Comparison of ENCODE assay signal across 8 mouse cellular contexts in the genomic region with DNA sequence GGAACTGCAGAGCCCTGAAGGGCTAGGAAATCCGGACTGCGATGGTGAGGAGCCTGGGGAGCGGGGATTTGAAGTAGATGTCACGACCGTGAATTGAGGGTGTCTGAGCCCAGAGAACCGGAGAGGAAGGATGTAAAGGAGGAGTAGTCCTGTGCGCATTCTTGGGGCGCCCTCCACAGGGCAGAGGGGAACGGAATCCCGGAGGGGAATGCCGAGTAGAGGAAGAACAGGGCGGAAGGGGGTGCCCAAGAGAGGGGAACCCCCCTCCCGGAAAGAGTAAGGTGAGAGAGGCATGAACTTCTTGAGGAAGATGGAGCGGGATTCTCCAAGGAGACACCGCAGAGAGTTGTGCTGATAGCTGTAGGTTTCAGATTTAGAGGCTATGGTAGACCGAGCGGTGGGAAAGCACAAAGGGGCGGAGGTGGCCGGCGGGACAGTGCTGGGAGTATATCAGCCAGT. TPM values are rescaled to one million over a fixed set of nuclear protein-coding genes. Genes with fewer than 3 reads are reported as not detected.
A peak's percentile ranks its signal among the peaks of the same experiment; 100 is the strongest.
DNase-seq lines count a peak whose midpoint lies in the region; ATAC-seq and TF ChIP-seq lines count a peak whose summit lies in the region.

No protein-coding gene starts in this region.

- H3K27ac ChIP-seq in cerebellum, adult 2 months (ENCODE audit: insufficient read depth, low read length): peak overlapping the region; percentile 84
- peak overlapping the region; percentile 87 for H3K27ac ChIP-seq in hindbrain, embryonic 13.5 days

- H3K27me3 ChIP-seq in cerebellum, adult 2 months (ENCODE audit: control insufficient read depth, insufficient read depth, low read length): no peaks in the 10 kb centered on the region
- no peaks in the 10 kb centered on the region for H3K27me3 ChIP-seq in hindbrain, embryonic 13.5 days

- H3K4me2 ChIP-seq in hindbrain, embryonic 13.5 days: peak overlapping the region; percentile 85

- peak overlapping the region; percentile 88 for H3K4me3 ChIP-seq in cerebellum, adult 2 months (replicated peaks; ENCODE audit: insufficient read depth, low read depth, low read length)
- peak overlapping the region; percentile 74 for H3K4me3 ChIP-seq in hindbrain, embryonic 13.5 days

- peaks cover 4% of the 10 kb centered on the region; the same call in 1 of the 2 replicates for H3K4me1 ChIP-seq in cerebellum, adult 2 months (ENCODE audit: control insufficient read depth, insufficient read depth, low read length)
- H3K4me1 ChIP-seq in hindbrain, embryonic 13.5 days (replicated peaks): peaks cover 18% of the 10 kb centered on the region

- peak; percentile 60; the same call in 1 of the 2 replicates for TF ChIP-seq CTCF in cerebellum, adult 2 months (IDR thresholded peaks at IDR 0.05; ENCODE audit: borderline replicate concordance, insufficient read depth, low read depth, low read length)

- H3K36me3 ChIP-seq in hindbrain, embryonic 13.5 days: no peaks in the 10 kb centered on the region

- peak; percentile 85 for ATAC-seq in hindbrain, embryonic 13.5 days (ENCODE audit: low FRiP score)

- no peaks in the 10 kb centered on the region for H3K9me3 ChIP-seq in hindbrain, embryonic 13.5 days

- DNase-seq in ES-CJ7 (ENCODE audit: low read depth, low spot score): peak; percentile 45
- DNase-seq in cerebellum, adult 2 months: peak; percentile 86 to 87
- peak; percentile 66 to 69 for DNase-seq in frontal cortex, postnatal 10 days (ENCODE audit: low spot score in 2 of 2)
- peak; percentile 78 for DNase-seq in layer of hippocampus, postnatal 14 days (ENCODE audit: low spot score in 2 of 2)
- peak; percentile 74 for DNase-seq in lung, postnatal 10 days
- DNase-seq in ovary, postnatal 14 days (ENCODE audit: low spot score): peak; percentile 22
- peak; percentile 40 to 53 for DNase-seq in thymus, postnatal 10 days (ENCODE audit: low spot score in 2 of 2)

- peak overlapping the region; percentile 84 for H3K9ac ChIP-seq in hindbrain, embryonic 13.5 days

- no peak for TF ChIP-seq POLR2A in cerebellum, adult 2 months (IDR thresholded peaks at IDR 0.05; ENCODE audit: borderline replicate concordance, insufficient read depth, low read length)

- under 1% methylated on average over 20 of the region's 20 CpGs for WGBS in cerebellum, adult 2 months
- under 1% methylated on average over 20 of the region's 20 CpGs for WGBS in hindbrain, embryonic 13.5 days

RNA-seq across cellular contexts. Expression of gene Paqr8, which starts 0.6 kb away (rescaled TPM):
- 112 and 134 TPM in 2 replicates for polyA plus RNA-seq in cerebellum, adult 2 months (2012; rRNA removed)
- polyA plus RNA-seq in hindbrain, embryonic 13.5 days (2015; fragmentation: Nextera tagmentation; extraction: Ambion mirVana): 22.5 and 26.2 TPM in 2 replicates
- 100 to 1,000 TPM; 153 to 156 TPM for total RNA-seq in layer of hippocampus, postnatal 14 days (2021)

Comparison
In these comparisons a context has a peak if more than half of its experiments do, and no peak if none do; other contexts are left out.
1. Peak in every context shown above with its lines: DNase-seq, ATAC-seq, H3K4me3 ChIP-seq and H3K27ac ChIP-seq.
2. DNase-seq: peak in every context shown above with its lines; median percentile 86 in cerebellum, adult 2 months; 78 in layer of hippocampus, postnatal 14 days; 74 in lung, postnatal 10 days; 68 in frontal cortex, postnatal 10 days; 46 in thymus, postnatal 10 days; 45 in ES-CJ7; 22 in ovary, postnatal 14 days.